Mouse (Mus musculus) lung, postnatal 10 days (tissue): Measurements from ENCODE around the gene Spen.
"Not testable (repeated sequence)": the region's sequence is repeated elsewhere in the genome, so short reads cannot be mapped to it uniquely, and the experiment has no call there.

ENCODE experiments used
- DNase-seq: peaks from one replicate; pipeline ENCODE4 v3.0.0; 2021

The Spen gene

GRCm38 (mm10) chr4:141538408-141539212, at the start of gene Spen:
Gene Spen (minus strand): TSS chr4:141538597.
- peak; percentile 96 for DNase-seq

- DNase-seq = no peak
Measured at GRCm38 (mm10) chr4:141583919-141584318, 45.5 kb upstream of the Spen start.

GRCm38 (mm10) chr4:141581051-141581450, 42.7 kb upstream of the Spen start:
- DNase-seq = no peak

GRCm38 (mm10) chr4:141578833-141579232, 40.4 kb upstream of the Spen start:
- no peak for DNase-seq

- no peak for DNase-seq
Measured at GRCm38 (mm10) chr4:141576877-141577276, 38.5 kb upstream of the Spen start.

GRCm38 (mm10) chr4:141576404-141576803, 38.0 kb upstream of the Spen start:
- no peak for DNase-seq

- peak; percentile 92 for DNase-seq
Measured at GRCm38 (mm10) chr4:141574789-141575702, 36.6 kb upstream of the Spen start.

- DNase-seq = peak; percentile 81
Measured at GRCm38 (mm10) chr4:141573359-141573966, 35.1 kb upstream of the Spen start.

GRCm38 (mm10) chr4:141572668-141573358, 34.4 kb upstream of the Spen start:
- DNase-seq = peak; percentile 37

- peak; percentile 49 for DNase-seq
Measured at GRCm38 (mm10) chr4:141571934-141572333, 33.5 kb upstream of the Spen start.

- no peak for DNase-seq
Measured at GRCm38 (mm10) chr4:141571337-141571739, 32.9 kb upstream of the Spen start.

- DNase-seq = no peak
Measured at GRCm38 (mm10) chr4:141570821-141571220, 32.4 kb upstream of the Spen start.

GRCm38 (mm10) chr4:141570004-141570403, 31.6 kb upstream of the Spen start:
- DNase-seq = peak; percentile 72

- DNase-seq = no peak
Measured at GRCm38 (mm10) chr4:141568966-141569365, 30.6 kb upstream of the Spen start.

GRCm38 (mm10) chr4:141567174-141567573, 28.8 kb upstream of the Spen start:
- DNase-seq = not testable (repeated sequence)

GRCm38 (mm10) chr4:141566187-141566586, 27.8 kb upstream of the Spen start:
- DNase-seq = no peak

GRCm38 (mm10) chr4:141565325-141565724, 26.9 kb upstream of the Spen start:
- DNase-seq = no peak

- no peak for DNase-seq
Measured at GRCm38 (mm10) chr4:141564660-141565059, 26.3 kb upstream of the Spen start.

- no peak for DNase-seq
Measured at GRCm38 (mm10) chr4:141564209-141564608, 25.8 kb upstream of the Spen start.

GRCm38 (mm10) chr4:141562281-141562680, 23.9 kb upstream of the Spen start:
- DNase-seq = peak; percentile 47

GRCm38 (mm10) chr4:141561331-141561919, 23.0 kb upstream of the Spen start:
- not testable (repeated sequence) for DNase-seq

- peak; percentile 88 for DNase-seq
Measured at GRCm38 (mm10) chr4:141559898-141560263, 21.5 kb upstream of the Spen start.
